Mouse (Mus musculus): ENCODE measurements at regions not wholly inside any gene's neighbourhood (a gene's known extent, or its start where the extent isn't known, plus 50 kb on each side); places are given as distances from the start of the nearest gene placed in this dataset.

DNA sequence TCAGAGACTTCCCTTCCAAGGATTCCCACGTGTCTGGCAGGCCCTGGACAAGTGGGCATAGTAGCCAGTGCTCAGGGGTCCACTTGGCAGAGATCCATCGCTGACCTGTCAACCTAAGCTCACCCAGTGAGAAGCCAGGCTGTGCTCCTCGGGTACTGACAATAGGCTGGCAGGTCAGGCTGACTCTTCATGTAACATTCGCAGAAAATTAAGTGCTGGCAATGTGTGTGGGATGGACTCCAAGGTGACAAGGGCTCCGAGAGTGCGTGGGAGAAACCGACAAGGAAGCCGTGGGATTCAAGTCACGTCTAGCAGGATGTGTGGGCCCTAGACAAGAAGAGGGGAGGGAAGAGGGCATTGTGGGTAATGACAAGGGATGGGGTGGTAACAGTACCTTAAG, 564.6 kb upstream of the Adam5 start:
- no peaks in the 10 kb centered on the region for H3K9me3 ChIP-seq (replicated peaks; ENCODE audit: low read length)
- no peak for TF ChIP-seq MXI1 (IDR thresholded peaks at IDR 0.05; ENCODE audit: low read depth, low read length)
- no peak for TF ChIP-seq SMC3 (IDR thresholded peaks at IDR 0.05; ENCODE audit: low read depth, low read length)
- no peak for TF ChIP-seq CTCF (conservative IDR thresholded peaks at IDR 0.05 in 1 of 2, IDR thresholded peaks at IDR 0.05 in 1 of 2; ENCODE audit: low read depth in 2 of 2, low read length in 2 of 2)
- TF ChIP-seq GABPA (IDR thresholded peaks at IDR 0.05; ENCODE audit: insufficient replicate concordance, low read depth, low read length), result no peak
- no peak for TF ChIP-seq RAD21 (IDR thresholded peaks at IDR 0.05; ENCODE audit: low read depth, low read length)
- TF ChIP-seq NELFE (IDR thresholded peaks at IDR 0.05; ENCODE audit: low read depth, low read length), result no peak
- TF ChIP-seq KAT2A (IDR thresholded peaks at IDR 0.05; ENCODE audit: insufficient replicate concordance, low read length), result no peak
- TF ChIP-seq ZKSCAN1 (IDR thresholded peaks at IDR 0.05; ENCODE audit: borderline replicate concordance, low read depth, low read length), result no peak
- no peak for TF ChIP-seq ZNF384 (IDR thresholded peaks at IDR 0.05; ENCODE audit: low read depth, low read length)
- no peak for TF ChIP-seq MYC (IDR thresholded peaks at IDR 0.05; ENCODE audit: low read depth, low read length)
- TF ChIP-seq EP300 (IDR thresholded peaks at IDR 0.05; ENCODE audit: low read length), result no peak
- no peak for TF ChIP-seq ZC3H11A (IDR thresholded peaks at IDR 0.05; ENCODE audit: low read depth, low read length)
- TF ChIP-seq CHD1 (IDR thresholded peaks at IDR 0.05; ENCODE audit: low read depth, low read length), result no peak
- no peak for TF ChIP-seq MAX (IDR thresholded peaks at IDR 0.05; ENCODE audit: low read length)
- TF ChIP-seq UBTF (IDR thresholded peaks at IDR 0.05; ENCODE audit: low read depth, low read length), result no peak
- TF ChIP-seq MAZ (IDR thresholded peaks at IDR 0.05; ENCODE audit: low read depth, low read length), result no peak
- no peak for TF ChIP-seq MAFK (IDR thresholded peaks at IDR 0.05; ENCODE audit: insufficient replicate concordance, low read length)
- no peaks in the 10 kb centered on the region for H3K36me3 ChIP-seq (replicated peaks in 1 of 2; ENCODE audit: control insufficient read depth in 1 of 2, insufficient read depth in 1 of 2, low read length in 1 of 2)
- H3K27me3 ChIP-seq (replicated peaks), result no peaks in the 10 kb centered on the region
- H3K4me1 ChIP-seq (ENCODE audit: control insufficient read depth in 1 of 2, insufficient read depth in 2 of 2), result peaks cover 2 to 8% of the 10 kb centered on the region in 2 experiments; a peak in 2 of 4 replicates
- in situ Hi-C loops (cut with MboI; ENCODE audit: low pct_ligation_motif_present, low pct_unique_long_range_greater_than_20kb, low sequenced_read_pairs) (no loop called here), dilution Hi-C loops (cut with MboI; ENCODE audit: extremely low pct_ligation_motif_present, extremely low pct_unique_long_range_greater_than_20kb, low sequenced_read_pairs) (no loop called here)
- no peak overlapping the region for H3K9ac ChIP-seq (ENCODE audit: insufficient read depth, low read depth)
- no peak overlapping the region for H3K4me2 ChIP-seq (ENCODE audit: insufficient read depth, low read depth, poor library complexity, severe bottlenecking)
- no peak overlapping the region for H3K27ac ChIP-seq (ENCODE audit: insufficient read depth, low read depth)
- DNase-seq (ENCODE audit: extremely low read depth), result no peak
- H3K4me3 ChIP-seq (replicated peaks in 1 of 3; ENCODE audit: low read depth in 2 of 3, low read length in 2 of 3, poor library complexity in 1 of 3), result no peak overlapping the region
- H3K79me2 ChIP-seq (replicated peaks; ENCODE audit: control insufficient read depth, extremely low read depth, insufficient read depth, poor library complexity, severe bottlenecking), result no peaks in the 10 kb centered on the region

DNA sequence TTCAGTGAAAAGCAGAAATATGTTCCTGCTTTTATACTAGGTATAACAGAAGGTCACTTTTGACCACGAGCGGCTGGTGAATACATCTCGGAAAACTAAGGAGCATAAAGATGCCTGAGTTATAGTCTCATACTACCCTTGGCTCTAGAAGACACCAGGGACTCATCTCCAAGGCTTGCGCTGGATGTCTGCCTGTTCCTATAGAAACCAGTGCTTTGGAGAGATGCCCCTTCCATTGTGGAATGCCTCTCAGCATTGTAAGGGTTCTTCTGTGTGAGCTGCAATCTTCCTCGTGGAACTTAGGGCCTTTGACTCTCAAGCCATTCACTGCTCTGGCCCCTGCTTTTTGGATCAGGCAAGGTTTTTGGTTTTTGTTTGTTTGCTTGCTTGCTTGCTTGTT, 561.0 kb upstream of the Adam5 start:
- Histone ChIP-seq H3K9me3 (replicated peaks; ENCODE audit: low read length) (peaks cover under 1% of the 10 kb centered on the region), H3K4me1 (ENCODE audit: control insufficient read depth in 1 of 2, insufficient read depth in 2 of 2) (0 out of 4 replicates have a peak, but pooled peaks cover 0 to 2% of the 10 kb centered on the region in 2 experiments), H3K27ac (ENCODE audit: insufficient read depth, low read depth) (no peak overlapping the region), H3K4me3 (replicated peaks in 1 of 3; ENCODE audit: low read depth in 2 of 3, low read length in 2 of 3, poor library complexity in 1 of 3) (no peak overlapping the region), H3K27me3 (replicated peaks) (no peaks in the 10 kb centered on the region), H3K79me2 (replicated peaks; ENCODE audit: control insufficient read depth, extremely low read depth, insufficient read depth, poor library complexity, severe bottlenecking) (no peaks in the 10 kb centered on the region), H3K4me2 (ENCODE audit: insufficient read depth, low read depth, poor library complexity, severe bottlenecking) (no peak overlapping the region), H3K9ac (ENCODE audit: insufficient read depth, low read depth) (no peak overlapping the region), H3K36me3 (replicated peaks in 1 of 2; ENCODE audit: control insufficient read depth in 1 of 2, insufficient read depth in 1 of 2, low read length in 1 of 2) (no peaks in the 10 kb centered on the region)
- DNase-seq (ENCODE audit: extremely low read depth), result no peak
- dilution Hi-C loops (cut with MboI; ENCODE audit: extremely low pct_ligation_motif_present, extremely low pct_unique_long_range_greater_than_20kb, low sequenced_read_pairs) (no loop called here), in situ Hi-C loops (cut with MboI; ENCODE audit: low pct_ligation_motif_present, low pct_unique_long_range_greater_than_20kb, low sequenced_read_pairs) (no loop called here)
- TF ChIP-seq SMC3 (IDR thresholded peaks at IDR 0.05; ENCODE audit: low read depth, low read length) (no peak), ZNF384 (IDR thresholded peaks at IDR 0.05; ENCODE audit: low read depth, low read length) (no peak)
